Mouse (Mus musculus) c-Kit-positive CD71-negative TER-119-negative erythroid progenitor cells, embryonic 14.5 days (primary cell): Measurements from ENCODE around the gene Tmem59l.

Experiments used
- DNase-seq: peaks from one replicate; pipeline ENCODE4 v3.0.0-alpha.2; 2013; ENCODE audit warnings: low read depth

The Tmem59l gene

DNA sequence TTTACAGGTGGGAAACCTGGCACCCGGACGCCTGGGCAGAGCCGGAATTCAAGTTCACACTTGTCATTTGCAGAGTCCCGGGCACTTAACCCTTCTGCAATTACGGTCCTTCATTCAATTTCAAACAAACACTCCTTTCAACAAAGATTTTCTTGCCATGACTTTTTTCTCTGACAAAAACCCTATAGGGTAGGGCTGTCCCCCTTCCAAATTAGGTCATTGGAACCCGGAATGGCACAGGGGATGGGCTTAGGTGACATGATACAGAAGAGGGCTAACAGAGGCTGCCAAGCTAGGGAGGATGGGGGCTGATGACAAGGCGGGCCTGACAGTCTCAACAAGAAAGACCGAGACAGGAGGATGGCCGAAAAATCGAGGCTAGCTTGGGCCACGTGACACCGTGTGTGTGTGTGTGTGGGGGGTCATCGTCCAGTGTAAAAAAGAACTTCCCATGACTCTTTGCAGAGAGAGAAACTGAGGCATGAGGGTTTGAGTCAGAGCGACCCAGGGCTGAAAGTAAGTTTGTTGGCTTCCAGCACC, 1.8 kb upstream of the Tmem59l start:
- DNase-seq: no peak

DNA sequence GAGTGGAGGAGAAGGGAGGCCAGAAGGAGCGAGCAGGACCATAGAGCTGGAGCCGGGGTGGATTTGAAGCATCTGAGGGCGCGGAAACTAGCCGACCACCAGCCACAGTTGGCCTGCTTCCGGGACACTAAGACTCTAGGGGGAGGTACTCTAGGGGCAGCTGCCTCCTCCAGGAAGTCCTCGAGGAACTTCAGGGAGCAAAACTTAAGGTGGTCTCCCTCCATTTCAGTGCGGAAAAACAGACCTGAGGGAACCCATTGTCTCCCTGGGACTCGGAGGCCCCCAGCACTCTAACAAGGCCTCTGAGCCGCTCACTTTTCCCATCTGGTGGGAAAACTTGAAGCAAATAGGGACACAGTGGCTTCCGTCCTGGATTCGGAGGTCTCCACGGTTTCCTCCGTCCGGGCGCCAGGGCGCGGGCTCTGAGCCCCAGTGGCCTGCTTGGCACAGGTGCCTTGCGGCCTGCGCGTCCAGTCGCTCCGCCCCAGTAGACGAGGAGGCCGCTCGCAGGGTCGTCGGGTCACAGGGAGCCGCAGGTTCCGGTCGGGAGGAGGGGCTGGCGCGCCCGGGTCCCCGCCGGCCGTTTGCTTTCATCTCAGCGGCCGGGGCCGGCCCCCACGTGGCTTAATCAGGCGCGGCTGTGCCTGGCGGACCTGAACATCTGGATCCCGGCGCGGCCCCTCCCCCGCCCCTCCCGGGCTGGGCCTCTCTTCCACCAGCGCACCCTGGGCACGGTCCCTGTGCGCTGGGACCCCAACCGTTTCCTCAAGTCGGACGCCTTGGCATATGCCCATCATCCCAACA, 1.0 kb upstream of the Tmem59l start:
- no peak for DNase-seq

DNA sequence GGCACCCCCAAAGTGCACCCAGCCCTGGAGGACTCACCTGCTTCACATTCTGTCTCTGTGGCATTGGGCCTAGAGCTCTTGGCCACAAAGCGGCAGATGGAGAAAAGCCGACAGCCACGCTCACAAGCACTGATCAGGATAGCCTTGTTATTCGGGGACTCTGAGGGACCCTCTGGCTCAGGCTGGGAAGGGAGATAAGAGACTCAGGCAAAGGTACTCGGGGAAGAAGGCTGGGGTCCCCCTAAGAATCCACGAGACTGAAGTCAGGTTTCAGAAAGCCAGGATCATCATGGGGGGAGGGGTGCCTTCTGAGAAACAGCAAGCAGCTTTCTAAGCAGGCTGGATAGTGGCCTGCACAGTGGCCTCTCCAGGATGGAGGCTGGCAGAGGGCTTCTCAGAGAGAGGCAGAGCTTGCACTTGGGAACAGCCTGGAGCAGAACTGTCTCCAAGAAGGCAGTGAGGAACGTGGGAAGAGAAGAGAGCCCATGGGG, 922 bp downstream of the Tmem59l start:
- DNase-seq: no peak

DNA sequence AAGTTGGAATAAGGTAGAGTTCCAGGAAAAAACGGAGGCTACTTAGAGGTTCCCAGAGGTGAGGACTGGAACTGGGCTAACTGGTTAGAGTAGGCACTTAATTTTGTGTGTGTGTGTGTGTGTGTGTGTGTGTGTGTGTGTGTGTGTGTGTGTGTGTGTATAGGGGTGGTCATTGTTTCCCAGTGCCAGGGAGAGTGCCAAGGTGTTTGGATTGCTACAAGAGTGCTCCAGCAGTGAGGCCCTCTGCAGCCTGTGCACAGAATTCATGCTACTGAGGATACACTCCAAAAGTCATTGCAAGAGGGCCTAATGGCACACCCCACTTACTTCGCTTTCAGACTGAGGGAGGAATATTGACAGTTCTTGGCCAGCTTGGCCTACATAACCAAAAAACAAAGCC, 4.2 kb downstream of the Tmem59l start:
- no peak for DNase-seq

DNA sequence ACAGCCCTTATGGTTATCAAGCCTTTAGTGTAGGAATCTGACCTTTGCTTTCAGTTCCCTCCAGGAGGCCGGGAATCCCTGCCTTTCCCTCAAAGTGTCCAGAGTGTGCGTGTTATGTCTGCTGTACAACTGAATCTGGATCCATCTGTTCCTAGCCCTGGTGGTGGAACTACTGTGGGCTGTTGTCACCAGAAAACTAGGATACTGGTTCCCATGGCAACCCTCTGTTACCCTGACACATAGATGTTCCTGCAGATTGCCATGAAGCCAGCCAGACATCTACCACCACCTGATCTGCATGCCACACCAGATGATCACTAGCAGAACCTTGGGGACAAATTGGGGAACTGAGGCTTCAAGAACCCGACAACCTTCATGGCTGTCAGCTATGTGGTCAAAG, 5.2 kb downstream of the Tmem59l start:
- no peak for DNase-seq

DNA sequence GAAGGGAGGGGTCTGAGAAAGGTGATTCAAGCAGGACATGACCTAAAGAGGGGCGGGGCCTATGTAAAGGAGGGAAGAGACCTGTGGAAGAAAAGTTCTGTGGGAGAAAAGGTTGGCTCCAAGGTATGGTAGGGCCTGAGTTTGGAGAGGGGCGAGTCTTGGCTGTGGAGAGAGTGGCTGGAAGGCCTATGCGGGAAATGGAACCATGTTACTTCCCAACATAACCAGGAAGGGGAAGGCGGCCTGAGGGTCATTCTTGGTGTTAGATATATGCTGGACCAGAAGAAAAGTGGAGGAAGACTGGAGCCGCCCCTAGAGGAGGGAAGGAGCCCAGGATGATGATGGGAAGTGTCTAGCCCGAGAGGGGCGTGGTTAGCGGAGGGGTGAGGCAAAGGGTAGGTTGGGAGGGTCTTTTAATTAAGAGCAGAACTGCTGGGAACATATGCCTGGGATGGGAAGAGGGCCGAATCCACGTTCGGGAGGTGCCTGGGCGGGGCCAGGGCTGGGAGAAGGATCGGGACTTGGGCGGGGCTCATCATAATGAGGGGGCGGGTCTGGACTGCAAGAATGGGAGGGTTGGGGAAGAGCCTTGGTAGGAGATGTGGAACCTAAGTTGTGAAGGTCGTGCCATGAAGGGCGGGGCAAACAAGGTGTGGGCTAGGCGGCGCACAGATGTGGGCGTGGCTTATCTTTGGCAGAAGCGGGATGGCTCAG, 9.7 kb downstream of the Tmem59l start:
- DNase-seq: no peak

DNA sequence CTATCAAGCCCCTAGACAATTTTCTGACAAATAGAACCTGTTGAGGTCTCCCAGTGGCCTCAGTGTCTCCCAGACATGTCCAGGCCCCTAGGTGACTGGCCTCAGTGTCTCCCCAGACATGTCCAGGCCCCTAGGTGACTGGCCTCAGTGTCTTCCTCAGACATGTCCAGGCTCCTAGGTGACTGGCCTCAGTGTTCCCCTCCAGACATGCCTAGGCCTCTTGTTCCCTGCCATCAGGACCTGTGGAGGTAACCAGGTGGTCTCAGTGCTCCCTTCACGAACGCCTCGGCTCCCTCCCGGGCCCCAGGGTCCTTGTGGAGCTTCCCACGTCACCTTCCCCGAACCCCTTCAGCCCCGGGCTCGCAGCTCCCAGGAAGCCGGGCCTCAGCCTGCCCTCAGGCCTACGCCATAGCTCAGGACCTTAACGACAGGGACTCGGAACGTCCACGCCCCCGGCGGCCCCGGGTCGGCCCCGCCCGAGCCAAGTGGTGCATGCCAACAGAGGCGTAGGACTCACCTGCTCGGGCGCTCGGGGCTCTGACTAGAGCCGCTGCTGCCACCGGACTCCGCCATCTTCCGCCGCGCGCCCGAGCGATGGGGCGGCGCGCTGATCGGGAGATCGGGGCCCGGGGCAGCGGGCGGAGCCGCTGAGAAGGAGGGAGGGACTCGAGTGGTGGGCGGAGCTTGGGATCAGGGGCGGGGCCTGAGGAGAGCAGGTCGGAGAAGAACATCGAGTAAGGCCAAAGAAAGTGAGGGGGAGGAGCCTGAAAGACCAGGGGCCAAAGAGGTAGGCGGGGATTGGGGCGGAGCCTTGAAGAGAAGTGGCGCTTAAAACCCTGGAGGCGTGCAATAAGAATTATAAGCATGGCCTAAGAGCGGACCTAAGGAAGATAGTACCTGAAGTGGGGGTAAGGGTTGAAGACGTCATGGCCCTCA, 10.6 kb downstream of the Tmem59l start, which contains the start of gene Klhl26:
Gene Klhl26 (minus strand): TSS at position 636 of the 936 bp plus-strand sequence.
- DNase-seq: peak; percentile 99

DNA sequence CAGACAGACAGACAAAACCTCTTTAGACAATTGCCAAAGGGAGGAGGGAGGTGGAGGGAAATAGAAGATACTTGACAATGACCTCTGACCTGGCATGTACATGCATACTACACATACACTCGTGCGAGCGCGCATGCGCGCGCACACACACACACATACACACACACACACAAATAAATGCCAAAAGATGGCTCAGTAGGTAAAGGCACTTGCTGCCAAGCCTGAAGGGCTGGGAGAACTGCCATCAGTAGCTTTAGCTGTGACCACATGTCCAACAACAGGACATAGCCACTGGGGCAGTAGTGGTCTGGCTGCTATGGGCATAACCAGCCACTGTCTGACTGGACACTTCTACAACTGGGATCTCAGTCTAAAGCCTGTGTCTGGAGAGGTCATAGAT, 15.3 kb downstream of the Tmem59l start:
- no peak for DNase-seq

DNA sequence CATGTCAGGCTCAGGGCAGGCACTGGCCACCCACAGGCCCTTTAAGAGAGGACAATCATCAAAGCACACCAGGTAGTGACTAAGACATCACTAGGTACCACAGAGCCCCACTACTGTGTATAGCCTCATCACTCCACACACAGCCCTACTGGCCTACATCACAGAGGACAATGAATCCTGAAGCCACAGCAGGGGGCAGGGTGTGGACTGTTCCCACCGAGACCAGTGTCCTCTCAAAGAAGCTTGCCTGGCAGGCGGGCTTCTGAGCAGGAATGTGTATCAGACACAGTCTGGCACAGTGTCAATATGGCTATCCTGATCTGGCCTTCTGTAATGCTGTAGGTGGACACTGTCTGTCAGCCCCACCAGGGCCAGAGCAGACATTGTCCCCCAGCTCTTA, 17.2 kb downstream of the Tmem59l start:
- no peak for DNase-seq

DNA sequence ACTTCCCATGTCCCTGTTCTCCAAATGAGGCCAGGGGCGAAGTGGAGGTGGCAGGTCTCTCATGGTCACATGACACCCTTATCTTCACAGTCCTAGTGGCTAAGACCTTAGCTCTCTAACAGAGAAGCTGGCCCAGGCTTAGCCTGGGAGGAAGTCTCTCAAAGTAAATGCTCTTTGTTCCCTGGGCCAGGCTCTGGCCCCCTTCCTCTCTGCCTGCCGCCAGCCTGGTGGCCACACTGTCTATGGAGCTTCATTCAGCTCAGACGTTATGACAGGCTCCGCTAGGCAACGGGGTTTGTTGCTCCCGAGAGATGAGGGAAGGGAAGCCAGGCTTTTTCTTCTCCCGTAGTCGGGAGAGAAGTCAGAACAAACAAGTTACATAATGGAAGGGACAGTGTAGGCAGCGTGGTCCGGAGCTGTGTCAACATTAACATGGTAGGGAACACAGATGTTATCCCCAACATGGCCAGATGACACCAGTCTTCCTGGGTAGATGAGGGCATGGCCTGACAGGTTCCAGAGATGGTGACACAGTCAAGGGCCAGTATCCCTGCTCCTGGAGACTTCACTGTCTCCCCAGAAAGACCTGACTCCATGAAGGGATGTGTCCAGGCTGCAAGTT, 17.8 kb downstream of the Tmem59l start:
- DNase-seq: no peak

DNA sequence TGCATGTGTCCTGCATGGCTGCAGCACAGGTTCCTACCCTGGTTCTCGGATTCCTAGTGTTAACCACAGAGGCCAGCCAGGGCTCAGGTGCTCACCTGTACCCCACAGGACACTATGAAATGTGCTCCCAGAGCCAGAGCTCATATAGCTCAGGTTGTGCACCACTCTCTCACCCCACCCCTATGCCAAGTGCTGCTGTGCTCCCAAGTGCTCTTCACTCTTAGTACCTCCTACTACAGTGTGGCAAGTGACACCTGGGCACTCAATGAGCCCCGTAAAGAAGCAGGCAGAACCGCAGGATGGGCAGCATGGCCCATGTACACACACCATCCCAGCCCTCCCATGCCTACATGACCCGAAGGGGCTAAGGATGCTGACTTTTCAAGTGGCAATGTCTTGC, 18.4 kb downstream of the Tmem59l start:
- DNase-seq: no peak

DNA sequence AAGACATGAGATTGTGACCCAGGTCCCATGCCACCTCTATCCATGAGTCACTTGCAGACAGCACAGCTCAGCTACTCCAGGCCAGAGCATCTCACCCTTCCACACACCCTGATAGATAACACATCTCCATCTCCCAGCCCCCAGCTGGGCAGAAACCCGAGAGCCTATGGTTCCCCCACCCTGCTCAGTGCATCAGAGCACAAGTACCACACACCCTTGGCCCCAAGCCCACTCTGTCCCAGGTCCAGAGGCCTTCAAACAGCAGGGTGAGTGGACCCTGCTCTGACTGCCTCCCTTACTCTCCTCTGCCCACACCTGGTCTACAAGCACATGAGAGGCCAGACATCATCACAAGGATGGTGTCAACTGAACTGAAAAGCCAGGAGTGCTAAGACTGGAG, 19.3 kb downstream of the Tmem59l start:
- DNase-seq: no peak

DNA sequence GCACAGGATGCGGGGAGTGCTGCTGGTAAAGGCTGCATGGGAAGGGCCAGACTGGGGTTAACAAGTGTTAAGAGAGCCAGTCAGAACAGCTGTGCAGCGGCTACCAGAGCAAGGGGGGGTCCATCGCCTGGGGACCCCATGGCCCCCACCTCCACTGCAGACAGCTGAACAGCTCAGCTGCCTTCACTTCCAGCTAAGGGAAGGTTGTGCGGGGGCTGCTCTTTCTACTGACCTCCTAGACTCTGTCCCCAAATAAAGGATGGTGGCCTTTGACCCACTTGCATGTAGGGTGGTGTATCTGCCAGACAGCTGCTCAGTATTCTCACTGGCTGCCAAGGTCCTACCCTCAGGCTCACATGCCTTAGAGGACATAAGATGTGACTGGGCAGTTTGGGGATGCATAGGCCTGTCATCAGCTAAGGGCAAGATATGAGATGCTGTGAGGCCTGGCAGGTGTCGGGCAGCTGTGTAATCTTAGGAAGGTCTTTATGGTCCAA, 19.9 kb downstream of the Tmem59l start:
- DNase-seq: no peak

DNA sequence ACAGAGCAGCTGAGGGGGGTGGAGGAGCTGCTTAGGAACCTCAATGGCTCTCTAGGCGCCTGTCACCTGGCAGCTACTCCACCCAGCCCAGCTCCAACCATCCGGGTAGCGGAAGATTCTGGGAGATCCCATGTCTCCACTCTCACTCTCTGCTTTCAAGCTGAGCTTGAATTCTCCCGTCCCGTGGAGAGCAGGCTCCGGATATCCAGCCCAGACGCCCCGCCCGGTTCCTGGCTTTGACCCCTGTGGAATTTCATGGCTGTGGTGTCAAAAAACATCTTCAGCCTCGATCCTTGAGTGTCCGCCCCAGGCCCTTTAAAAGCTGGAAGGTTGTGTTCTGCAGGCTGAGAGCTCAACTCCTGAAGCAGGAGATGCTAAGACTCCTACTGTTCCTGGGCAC, 20.4 kb downstream of the Tmem59l start:
- no peak for DNase-seq

DNA sequence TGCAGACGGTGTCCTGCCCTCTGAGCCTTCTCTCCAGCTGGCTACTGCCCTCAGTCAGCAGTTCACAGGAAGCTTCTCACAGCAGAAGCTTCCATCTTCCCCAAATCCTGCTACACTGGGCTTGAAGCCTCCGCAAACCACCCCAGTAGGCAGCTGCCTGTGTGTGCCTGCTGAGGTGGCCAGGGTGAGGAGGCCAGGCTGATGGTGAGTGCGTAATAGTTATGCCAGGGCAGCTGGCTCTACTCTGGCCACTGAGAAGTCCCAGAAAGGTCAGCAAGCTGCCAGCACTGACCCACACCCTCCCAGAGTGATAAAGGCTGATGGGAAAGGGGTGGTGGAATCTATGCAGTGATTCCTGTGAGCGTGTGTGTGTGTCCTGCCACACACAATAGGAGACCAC, 20.9 kb downstream of the Tmem59l start:
- DNase-seq: no peak

DNA sequence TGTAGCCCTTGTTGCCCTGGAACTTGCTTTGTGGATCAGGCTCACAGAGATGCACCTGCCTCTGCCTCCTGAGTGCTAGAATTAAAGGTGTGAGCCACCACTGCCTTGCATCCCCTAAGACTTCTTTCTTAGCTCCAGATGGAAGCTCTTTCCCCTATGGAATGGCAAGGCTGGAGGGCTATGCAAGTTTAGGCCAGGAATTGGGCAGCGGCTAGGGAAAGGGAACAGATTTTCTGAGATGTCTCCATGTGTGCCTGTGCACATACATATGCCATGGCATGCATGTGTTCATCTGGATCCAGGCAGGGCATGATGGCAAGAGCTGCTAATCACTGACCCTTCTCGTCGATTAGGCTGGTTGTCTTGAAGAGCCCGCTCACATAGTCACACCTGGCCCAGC, 21.5 kb downstream of the Tmem59l start:
- no peak for DNase-seq

DNA sequence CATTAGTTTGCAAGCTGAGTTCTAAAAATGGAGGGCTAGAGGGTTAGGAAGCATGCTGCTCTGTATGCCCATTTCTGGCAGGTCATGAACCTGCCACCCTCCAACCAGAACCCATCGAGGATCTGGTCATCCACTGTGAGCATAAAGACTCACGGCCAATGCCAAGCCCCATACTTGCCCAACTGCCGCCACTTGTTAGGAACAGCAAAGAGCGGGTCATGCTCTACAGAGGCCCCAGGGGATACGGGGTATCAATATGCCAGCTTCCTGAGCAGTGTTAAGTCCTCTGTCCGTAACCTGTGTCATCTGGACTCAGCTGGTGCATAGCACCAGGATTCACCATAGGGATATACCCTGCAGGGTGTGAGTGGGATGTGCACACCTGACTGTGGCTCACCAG, 23.0 kb downstream of the Tmem59l start:
- no peak for DNase-seq

DNA sequence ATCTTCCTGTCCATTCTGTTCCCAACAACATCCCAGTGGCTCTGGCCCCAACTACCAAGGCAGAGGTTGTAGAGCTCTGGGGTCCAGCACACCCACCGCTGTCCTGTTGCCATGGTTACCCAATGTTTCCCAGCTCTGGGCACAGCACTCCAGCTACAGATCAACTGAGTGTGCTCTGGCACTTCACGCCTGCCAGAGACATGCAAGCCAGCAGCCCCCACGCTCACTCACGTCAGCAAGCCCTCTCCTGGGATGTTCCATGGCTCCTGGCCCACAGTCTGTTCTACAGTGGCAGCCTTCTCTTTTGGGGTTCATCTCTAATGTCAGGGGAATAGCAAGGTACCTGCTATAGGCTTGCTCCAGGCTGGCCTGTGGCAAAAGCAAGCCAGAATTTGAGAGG, 23.9 kb downstream of the Tmem59l start:
- DNase-seq: no peak

DNA sequence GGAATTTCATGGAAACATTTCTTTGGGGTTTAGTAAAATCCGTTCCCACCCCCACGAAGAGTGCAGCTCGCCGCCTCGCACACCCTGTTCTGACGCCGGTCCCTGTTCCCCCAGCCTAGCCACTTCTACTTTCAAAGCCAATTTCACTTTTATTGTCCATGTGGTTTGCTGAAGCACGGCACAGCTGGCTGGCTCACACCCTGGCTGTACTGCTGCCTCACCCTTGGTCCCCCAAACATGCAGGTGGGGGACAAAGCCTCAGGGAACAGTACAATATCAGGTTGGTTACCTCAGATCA, 24.7 kb downstream of the Tmem59l start:
- DNase-seq: no peak

DNA sequence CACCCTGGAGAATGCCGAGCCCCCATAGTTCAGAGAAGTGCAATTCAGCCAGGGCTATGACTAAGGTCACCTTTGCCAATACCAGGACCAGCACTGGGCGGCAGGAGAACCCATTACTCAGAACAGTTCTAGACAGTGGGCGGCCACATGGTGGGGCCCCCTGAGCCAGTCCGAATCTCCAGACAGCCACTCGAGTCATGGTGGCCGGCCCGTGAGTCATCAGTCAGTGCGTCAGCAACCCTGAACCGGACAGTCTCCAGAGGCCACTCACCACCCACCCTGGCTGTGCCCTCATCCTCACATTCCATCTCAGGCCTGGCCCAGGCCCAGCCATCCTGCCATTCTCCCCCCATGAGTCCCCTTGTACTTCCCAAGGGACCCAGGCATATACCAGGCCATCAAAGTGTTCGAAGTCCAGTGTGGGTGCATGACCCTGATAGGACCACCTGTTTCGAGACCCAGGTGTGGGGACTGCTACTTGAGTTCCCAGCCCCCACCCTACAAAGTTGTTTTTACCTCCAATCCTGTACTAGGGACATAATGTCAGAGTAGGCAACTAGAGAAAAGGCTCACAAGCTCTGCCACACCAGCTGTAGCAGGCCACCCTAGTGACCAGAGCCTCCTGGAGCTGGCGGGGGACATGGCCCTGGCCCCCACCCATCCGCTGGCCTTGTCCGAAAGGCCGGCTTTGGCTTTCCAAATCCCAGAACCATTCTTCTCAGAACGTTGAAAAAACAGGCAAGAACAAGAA, 25.2 kb downstream of the Tmem59l start:
- no peak for DNase-seq

DNA sequence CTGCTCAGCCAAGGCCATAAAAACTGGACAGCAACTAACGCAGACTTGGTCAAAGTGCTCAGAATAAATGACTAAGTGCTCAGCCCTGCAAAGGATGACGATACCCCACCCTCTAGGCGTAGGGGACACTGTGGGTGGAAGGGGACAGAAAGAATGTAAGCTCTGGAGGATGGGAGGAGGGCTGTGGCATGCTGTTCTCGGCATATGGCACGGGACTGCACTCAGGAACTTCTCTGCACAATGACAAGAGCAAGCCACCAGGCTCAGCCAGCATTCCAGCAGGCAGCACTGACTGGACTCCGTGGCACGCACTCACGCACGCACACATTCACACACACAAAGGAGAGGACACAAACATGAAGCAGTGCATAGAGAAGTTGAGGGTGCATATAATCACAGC, 26.6 kb downstream of the Tmem59l start:
- DNase-seq: no peak
